Mouse (Mus musculus) midbrain, embryonic 14.5 days (tissue): ENCODE results near the gene Adamts7. TPM values are rescaled to one million over a fixed set of nuclear protein-coding genes. Genes with fewer than 3 reads are reported as not detected.

Experiments
- ATAC-seq: fragments of 200-750 bp; cut with Nextera tagmentation; 2 replicates; pipeline ENCODE4 v1.8.0; 2017; ENCODE audit warnings: moderate number of reproducible peaks, moderate library complexity; ENCODE audit not compliant: low FRiP score, low TSS enrichment
- DNase-seq: peaks from one replicate; pipeline ENCODE4 v3.0.0-alpha.2; 2015
- H3K27ac ChIP-seq: fragments of 300-500 bp; sonication (generic); replicated peaks from 2 replicates; pipeline ENCODE4 v1.5.1; 2014; ENCODE audit warnings: mild to moderate bottlenecking, low read depth, low read length, moderate library complexity
- H3K27me3 ChIP-seq: fragments of 300-500 bp; sonication (generic); 2 replicates; pipeline ENCODE4 v1.6.1; 2014; ENCODE audit warnings: low read length, control low read depth, mixed read lengths; ENCODE audit not compliant: control insufficient read depth, insufficient read depth
- H3K36me3 ChIP-seq: fragments of 300-500 bp; sonication (generic); 2 replicates; pipeline ENCODE4 v1.6.1; 2014; ENCODE audit warnings: low read length, control low read depth; ENCODE audit not compliant: control insufficient read depth, insufficient read depth
- H3K4me1 ChIP-seq: fragments of 300-500 bp; sonication (generic); 2 replicates; pipeline ENCODE4 v1.6.1; 2014; ENCODE audit warnings: mild to moderate bottlenecking, antibody characterized with exemption, low read length, control low read depth; ENCODE audit not compliant: control insufficient read depth, insufficient read depth
- H3K4me2 ChIP-seq: fragments of 300-500 bp; sonication (generic); 2 replicates; pipeline ENCODE4 v1.6.1; 2014; ENCODE audit warnings: mild to moderate bottlenecking, low read length, moderate library complexity
- H3K4me3 ChIP-seq: fragments of 300-500 bp; sonication (generic); replicated peaks from 2 replicates; pipeline ENCODE4 v1.5.1; 2014; ENCODE audit warnings: low read depth, low read length
- H3K9ac ChIP-seq: fragments of 300-500 bp; sonication (generic); replicated peaks from 2 replicates; pipeline ENCODE4 v1.6.1; 2014; ENCODE audit warnings: mild to moderate bottlenecking, low read length, moderate library complexity
- H3K9me3 ChIP-seq: fragments of 300-500 bp; sonication (generic); 2 replicates; pipeline ENCODE4 v1.6.1; 2016; ENCODE audit warnings: low read length, control low read depth, mixed read lengths; ENCODE audit not compliant: control insufficient read depth
- WGBS: fragments of 180-500 bp; shearing (Covaris S2); extraction: QIAGEN DNeasy Blood & Tissue Kit; methylation state at CpG from one replicate; pipeline ENCODE4 v1.1.7; 2014; 5-methylcytosine and 5-hydroxymethylcytosine counted together
- polyA plus RNA-seq: library from polyadenylated mRNA; unstranded; fragments of >200 nt; fragmentation: Nextera tagmentation; extraction: Ambion mirVana; gene quantifications from 2 replicates; pipeline ENCODE4 v1.2.1, GENCODE M21; 2014

The Adamts7 gene
- polyA plus RNA-seq, 1 experiment from 2014 or later: 10.7 TPM

- Histone ChIP-seq H3K27ac (no peak overlapping the region), H3K27me3 (no peaks in the 10 kb centered on the region), H3K4me2 (no peak overlapping the region), H3K4me3 (no peak overlapping the region), H3K36me3 (peaks cover 67% of the 10 kb centered on the region), H3K9ac (no peak overlapping the region), H3K4me1 (no peaks in the 10 kb centered on the region), H3K9me3 (no peaks in the 10 kb centered on the region)
- 80% methylated on average over 10 of the region's 10 CpGs for WGBS
- ATAC-seq (peak; percentile 6; the same call in 1 of the 2 replicates), DNase-seq (no peak)
Measured at GRCm38 (mm10) chr9:90198531-90199449, 35.9 kb downstream of the Adamts7 start.

DNA sequence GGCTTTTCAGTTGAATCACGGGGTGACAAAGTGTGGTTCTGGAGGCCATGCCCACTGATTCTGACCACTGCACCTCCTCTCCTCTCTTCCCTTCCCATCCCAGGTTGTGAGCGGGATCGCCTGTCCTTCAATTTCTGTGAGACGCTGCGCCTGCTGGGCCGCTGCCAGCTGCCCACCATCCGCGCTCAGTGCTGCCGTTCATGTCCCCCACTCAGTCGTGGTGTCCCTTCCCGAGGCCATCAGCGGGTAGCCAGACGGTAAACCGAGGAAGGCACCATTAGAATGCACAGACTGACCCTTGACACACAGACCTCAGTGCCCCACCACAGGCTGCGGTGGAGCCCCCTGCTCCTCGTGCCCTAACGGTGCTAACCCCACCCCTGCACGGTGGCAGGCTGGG lies 36.7 kb downstream of the Adamts7 start:
- 95% methylated on average over 18 of the region's 18 CpGs for WGBS
- no peak for ATAC-seq
- H3K36me3 ChIP-seq: peaks cover 60% of the 10 kb centered on the region

GRCm38 (mm10) chr9:90200501-90200900 lies 37.6 kb downstream of the Adamts7 start:
- Histone ChIP-seq H3K4me2 (no peak overlapping the region), H3K4me3 (no peak overlapping the region), H3K27ac (no peak overlapping the region), H3K4me1 (no peaks in the 10 kb centered on the region), H3K9me3 (no peaks in the 10 kb centered on the region), H3K27me3 (no peaks in the 10 kb centered on the region), H3K9ac (no peak overlapping the region), H3K36me3 (peaks cover 57% of the 10 kb centered on the region)
- 98% methylated on average over 4 of the region's 4 CpGs for WGBS
- ATAC-seq (no peak), DNase-seq (no peak)

More for the DNA sequence above, 36.7 kb downstream of the Adamts7 start:
- H3K9me3 ChIP-seq: no peaks in the 10 kb centered on the region
- no peak overlapping the region for H3K4me2 ChIP-seq
- H3K9ac ChIP-seq: no peak overlapping the region
- H3K4me3 ChIP-seq: no peak overlapping the region
- H3K4me1 ChIP-seq: no peaks in the 10 kb centered on the region
- no peak overlapping the region for H3K27ac ChIP-seq
- no peaks in the 10 kb centered on the region for H3K27me3 ChIP-seq
- no peak for DNase-seq

DNA sequence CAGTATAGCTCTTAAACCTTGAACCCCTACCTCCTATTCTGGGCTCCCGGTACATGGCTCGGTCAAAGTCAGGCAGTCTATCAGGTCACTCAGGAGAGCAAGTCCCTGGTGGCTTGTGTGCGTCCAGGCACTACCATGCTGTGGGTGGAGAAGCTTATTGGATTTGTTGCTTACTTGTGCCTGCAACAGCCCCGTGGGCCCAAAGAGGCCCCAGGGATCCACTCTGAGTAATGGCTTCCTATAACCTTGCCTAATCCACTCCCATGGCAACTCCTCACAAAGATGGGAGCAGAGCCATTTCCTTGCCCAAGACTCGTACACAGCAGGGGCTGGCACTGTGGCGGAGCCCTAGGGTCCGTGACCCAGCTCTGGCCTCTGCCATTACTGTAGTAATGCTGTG lies 38.2 kb downstream of the Adamts7 start:
- H3K36me3 ChIP-seq: peaks cover 51% of the 10 kb centered on the region

DNA sequence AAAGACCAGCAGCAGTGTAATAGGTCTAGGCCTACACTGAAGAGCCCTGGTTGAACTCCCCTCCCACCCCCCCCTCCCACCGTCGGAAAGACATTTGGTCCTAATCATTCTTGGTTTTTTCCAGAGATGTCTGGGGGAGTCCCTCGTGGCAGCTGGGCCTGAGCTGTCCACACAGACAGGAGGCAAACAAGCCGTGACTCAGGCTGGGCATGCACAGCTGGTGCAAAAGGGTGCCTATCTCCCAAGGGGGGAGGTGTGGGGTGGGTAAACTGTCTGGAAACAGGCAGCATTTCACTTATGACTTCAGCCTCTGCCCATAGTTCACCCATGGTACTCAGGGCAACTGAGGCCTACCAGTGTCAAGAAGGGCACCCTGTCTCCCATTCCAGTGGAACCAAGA lies 38.7 kb downstream of the Adamts7 start:
- no peaks in the 10 kb centered on the region for H3K4me1 ChIP-seq
- no peaks in the 10 kb centered on the region for H3K27me3 ChIP-seq
- 75% methylated on average over 4 of the region's 4 CpGs for WGBS
- H3K36me3 ChIP-seq: peaks cover 46% of the 10 kb centered on the region
- no peak overlapping the region for H3K9ac ChIP-seq
- H3K4me2 ChIP-seq: no peak overlapping the region
- no peak for DNase-seq
- H3K9me3 ChIP-seq: no peaks in the 10 kb centered on the region
- H3K27ac ChIP-seq: no peak overlapping the region
- no peak for ATAC-seq
- H3K4me3 ChIP-seq: no peak overlapping the region

More for the DNA sequence above, 38.2 kb downstream of the Adamts7 start:
- Histone ChIP-seq H3K27ac (no peak overlapping the region), H3K9me3 (no peaks in the 10 kb centered on the region), H3K27me3 (no peaks in the 10 kb centered on the region), H3K4me2 (no peak overlapping the region), H3K4me1 (no peaks in the 10 kb centered on the region), H3K9ac (no peak overlapping the region), H3K4me3 (no peak overlapping the region)
- ATAC-seq (no peak), DNase-seq (no peak)
- WGBS: 81% methylated on average over 7 of the region's 7 CpGs

GRCm38 (mm10) chr9:90203233-90203632 lies 40.4 kb downstream of the Adamts7 start:
- 86% methylated on average over 5 of the region's 5 CpGs for WGBS
- Histone ChIP-seq H3K36me3 (peaks cover 40% of the 10 kb centered on the region), H3K4me2 (no peak overlapping the region), H3K4me3 (no peak overlapping the region), H3K27ac (no peak overlapping the region), H3K4me1 (no peaks in the 10 kb centered on the region), H3K9me3 (no peaks in the 10 kb centered on the region), H3K27me3 (no peaks in the 10 kb centered on the region), H3K9ac (no peak overlapping the region)
- no peak for DNase-seq
- no peak for ATAC-seq

GRCm38 (mm10) chr9:90204396-90204915 lies 41.6 kb downstream of the Adamts7 start:
- Histone ChIP-seq H3K9me3 (no peaks in the 10 kb centered on the region), H3K4me2 (no peak overlapping the region), H3K9ac (no peak overlapping the region), H3K27ac (no peak overlapping the region), H3K27me3 (no peaks in the 10 kb centered on the region), H3K4me1 (no peaks in the 10 kb centered on the region), H3K4me3 (no peak overlapping the region), H3K36me3 (peaks cover 38% of the 10 kb centered on the region)
- ATAC-seq: no peak
- 61% methylated on average over 8 of the region's 8 CpGs for WGBS
- peak; percentile 42 for DNase-seq

GRCm38 (mm10) chr9:90206500-90206899 lies 43.6 kb downstream of the Adamts7 start:
- Histone ChIP-seq H3K4me2 (no peak overlapping the region), H3K9ac (no peak overlapping the region), H3K27ac (no peak overlapping the region), H3K27me3 (no peaks in the 10 kb centered on the region), H3K4me3 (no peak overlapping the region), H3K9me3 (no peaks in the 10 kb centered on the region), H3K4me1 (no peaks in the 10 kb centered on the region), H3K36me3 (peaks cover 24% of the 10 kb centered on the region)
- WGBS: 46% methylated on average over 2 of the region's 2 CpGs
- peak; percentile 88 for DNase-seq
- peak; percentile 56; the same call in 1 of the 2 replicates for ATAC-seq

DNA sequence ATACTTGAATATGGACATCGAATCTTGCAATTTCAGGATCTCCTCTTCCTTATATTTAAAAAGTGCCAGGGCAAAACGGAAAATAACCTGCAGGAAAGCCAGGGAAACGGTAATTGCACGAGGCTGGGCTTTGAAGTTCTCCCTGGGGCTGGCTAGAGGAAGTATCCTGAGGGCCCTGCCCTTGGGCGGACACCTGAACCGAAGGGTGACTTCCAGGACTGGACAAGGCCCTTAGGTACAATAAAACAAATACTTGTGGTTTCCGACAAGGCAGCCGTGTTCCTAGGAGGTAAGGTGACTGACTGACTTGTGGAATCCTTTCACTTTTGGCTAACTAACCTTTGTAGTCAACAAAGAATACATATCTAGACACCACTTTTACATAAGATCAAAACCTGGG lies 44.9 kb downstream of the Adamts7 start:
- Histone ChIP-seq H3K9me3 (no peaks in the 10 kb centered on the region), H3K4me1 (no peaks in the 10 kb centered on the region), H3K36me3 (peaks cover 16% of the 10 kb centered on the region; the same call in 1 of the 2 replicates), H3K27ac (no peak overlapping the region), H3K4me3 (no peak overlapping the region), H3K9ac (no peak overlapping the region), H3K27me3 (no peaks in the 10 kb centered on the region), H3K4me2 (no peak overlapping the region)
- ATAC-seq (no peak), DNase-seq (no peak)
- 92% methylated on average over 8 of the region's 8 CpGs for WGBS
